Mouse (Mus musculus) liver (tissue): ENCODE data around the gene Kpna1.
"Not testable (repeated sequence)": the region's sequence is repeated elsewhere in the genome, so short reads cannot be mapped to it uniquely, and the experiment has no call there.

ENCODE experiments used
- DNase-seq: peaks from one replicate; pipeline ENCODE4 v3.0.0-alpha.2; 2020; ENCODE audit warnings: mixed read lengths

The Kpna1 gene

DNA sequence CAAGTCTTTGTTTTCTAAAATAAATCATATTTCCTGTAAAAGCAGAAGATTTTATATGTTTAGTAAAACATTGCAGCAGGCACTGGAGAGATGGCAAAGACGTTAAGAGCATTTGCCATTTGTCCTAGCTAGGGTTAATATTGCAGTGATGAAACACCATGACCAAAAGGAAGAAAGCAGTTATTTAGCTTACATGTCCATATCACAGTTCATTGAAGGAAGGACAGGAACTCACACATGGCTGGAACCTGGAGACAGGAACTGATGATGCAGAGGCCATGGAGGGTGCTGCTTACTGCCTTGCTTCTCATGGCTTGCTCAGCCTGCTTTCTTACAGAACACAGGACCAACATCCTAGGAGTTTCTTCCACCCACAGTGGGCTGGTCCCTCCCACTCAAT, 13.8 kb downstream of the Kpna1 start:
- no peak for DNase-seq

DNA sequence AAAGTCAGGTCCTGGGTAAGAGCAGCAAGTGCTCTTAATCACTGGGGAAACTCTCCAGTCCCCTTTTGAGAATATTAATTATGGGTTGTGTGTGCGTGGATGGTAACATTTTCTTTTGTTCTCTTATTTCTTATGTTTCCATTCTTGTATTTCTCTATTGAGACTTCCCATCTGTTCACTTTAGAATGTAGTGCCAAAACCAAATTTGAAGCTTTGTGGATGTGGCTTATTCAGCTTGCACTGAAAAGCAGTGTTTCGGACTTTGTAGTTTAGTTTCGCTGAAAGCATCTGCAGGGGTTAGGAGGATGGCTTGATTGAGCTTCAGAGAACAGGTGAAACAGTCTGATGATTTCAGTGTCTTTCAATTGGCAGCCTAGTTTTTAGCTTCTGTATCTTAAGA, 14.8 kb downstream of the Kpna1 start:
- DNase-seq = no peak

GRCm38 (mm10) chr16:35998852-35999251, 20.3 kb downstream of the Kpna1 start:
- not testable (repeated sequence) for DNase-seq

DNA sequence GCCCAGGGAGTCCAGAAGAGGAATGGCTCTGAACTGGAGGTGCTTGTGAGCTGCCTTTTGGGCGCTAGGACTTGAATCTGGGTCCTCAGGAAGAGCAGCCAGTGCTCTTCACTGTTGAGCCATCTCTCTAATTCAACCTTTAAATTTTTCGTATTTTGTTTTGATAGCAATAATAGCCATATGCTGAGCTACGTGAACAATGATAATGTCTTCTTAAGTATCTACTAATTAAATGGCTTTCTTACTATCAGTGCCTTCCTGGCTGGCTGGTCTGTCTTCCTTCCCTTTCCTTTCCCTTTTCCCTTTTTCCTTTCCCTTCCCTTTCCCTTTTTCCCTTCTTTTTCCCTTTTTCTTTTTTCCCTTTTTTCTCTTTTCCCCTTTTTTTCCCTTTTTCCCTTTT, 29.8 kb downstream of the Kpna1 start:
- no peak for DNase-seq

DNA sequence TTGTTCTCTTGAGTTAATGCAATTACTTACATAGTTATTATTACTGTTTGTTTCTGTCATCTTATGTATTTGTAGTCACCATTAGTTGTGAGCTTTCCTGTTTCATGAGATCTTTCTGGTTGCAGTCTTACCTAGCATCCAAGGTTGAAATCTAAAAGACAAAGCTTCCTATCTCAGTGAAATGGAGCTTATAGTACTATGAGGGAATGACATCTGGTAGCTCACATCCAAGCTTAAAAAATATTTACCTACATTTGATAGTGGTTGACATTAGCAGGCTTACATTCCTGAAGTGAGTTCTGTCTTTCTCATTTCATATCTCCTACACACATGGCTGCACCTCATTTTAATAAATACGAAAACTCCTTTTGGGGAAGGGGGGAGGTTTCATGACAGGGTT, 37.8 kb downstream of the Kpna1 start:
- DNase-seq = no peak

- DNase-seq = not testable (repeated sequence)
Observed at GRCm38 (mm10) chr16:36028120-36028519, 49.6 kb downstream of the Kpna1 start.

DNA sequence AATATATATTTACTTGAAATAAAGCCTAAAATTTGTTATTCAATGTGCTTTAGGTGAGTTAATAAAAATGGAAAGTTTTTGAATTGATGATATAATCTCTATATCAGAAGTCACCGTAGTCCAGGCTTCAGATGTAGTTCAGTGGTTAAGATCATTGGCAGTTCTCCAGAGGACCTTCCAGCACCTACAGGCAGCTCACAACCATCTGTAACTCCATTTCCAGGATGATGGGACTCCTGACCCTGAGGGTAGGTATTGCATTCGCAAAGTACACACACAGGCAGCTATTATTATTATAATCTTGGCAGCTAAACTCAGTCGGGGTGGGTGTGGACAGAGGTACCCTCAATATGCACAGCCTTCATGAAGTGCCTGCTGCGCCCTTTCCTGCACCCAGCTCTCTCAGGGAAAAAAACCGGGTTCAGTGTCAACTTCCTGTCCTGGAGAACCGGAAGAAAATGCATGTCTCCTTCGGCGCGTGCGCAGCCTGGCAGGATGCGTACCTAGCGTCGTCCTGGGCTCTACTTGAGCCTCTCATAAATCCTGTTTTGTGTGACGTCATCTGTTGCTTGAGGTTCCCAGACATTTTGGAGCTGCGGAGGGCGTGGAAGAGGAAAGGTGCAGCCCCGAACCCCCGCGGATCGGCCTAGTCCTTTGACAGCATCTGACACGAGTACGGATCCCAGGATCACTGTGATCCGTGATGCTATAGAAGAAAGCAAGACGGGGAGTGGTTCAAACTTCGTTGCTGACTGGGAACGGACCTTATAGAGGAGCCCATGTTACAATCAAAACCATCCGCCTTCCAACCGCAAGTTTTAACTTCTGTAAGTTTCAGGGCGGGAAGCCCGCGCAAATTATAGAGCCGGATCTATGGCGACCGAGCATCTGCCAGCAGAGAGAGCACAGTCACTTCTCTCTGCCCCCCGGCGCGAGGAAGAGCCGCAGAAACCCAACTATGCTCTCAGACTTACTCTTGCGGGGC, 62.4 kb downstream of the Kpna1 start, which contains the start of gene Wdr5b:
Wdr5b (plus strand) TSS at position 551 of the 985 bp plus-strand sequence.
- DNase-seq = peak; percentile 90

DNA sequence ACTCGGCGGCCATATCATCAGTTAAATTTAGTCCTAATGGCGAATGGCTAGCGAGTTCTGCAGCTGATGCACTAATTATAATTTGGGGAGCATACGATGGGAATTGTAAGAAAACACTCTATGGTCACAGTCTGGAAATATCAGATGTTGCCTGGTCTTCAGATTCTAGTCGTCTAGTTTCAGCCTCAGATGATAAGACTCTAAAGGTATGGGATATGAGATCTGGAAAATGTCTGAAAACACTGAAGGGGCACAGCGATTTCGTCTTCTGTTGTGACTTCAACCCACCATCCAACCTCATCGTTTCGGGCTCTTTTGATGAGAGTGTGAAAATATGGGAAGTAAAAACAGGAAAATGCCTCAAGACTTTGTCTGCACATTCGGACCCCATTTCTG, 63.1 kb downstream of the Kpna1 start:
- DNase-seq = no peak

- DNase-seq = no peak
Observed at GRCm38 (mm10) chr16:36043073-36043472, 64.5 kb downstream of the Kpna1 start.

GRCm38 (mm10) chr16:36043964-36044363, 65.4 kb downstream of the Kpna1 start:
- no peak for DNase-seq

GRCm38 (mm10) chr16:36047538-36047937, 69.0 kb downstream of the Kpna1 start:
- DNase-seq = no peak

GRCm38 (mm10) chr16:36051491-36051890, 72.9 kb downstream of the Kpna1 start:
- no peak for DNase-seq

DNA sequence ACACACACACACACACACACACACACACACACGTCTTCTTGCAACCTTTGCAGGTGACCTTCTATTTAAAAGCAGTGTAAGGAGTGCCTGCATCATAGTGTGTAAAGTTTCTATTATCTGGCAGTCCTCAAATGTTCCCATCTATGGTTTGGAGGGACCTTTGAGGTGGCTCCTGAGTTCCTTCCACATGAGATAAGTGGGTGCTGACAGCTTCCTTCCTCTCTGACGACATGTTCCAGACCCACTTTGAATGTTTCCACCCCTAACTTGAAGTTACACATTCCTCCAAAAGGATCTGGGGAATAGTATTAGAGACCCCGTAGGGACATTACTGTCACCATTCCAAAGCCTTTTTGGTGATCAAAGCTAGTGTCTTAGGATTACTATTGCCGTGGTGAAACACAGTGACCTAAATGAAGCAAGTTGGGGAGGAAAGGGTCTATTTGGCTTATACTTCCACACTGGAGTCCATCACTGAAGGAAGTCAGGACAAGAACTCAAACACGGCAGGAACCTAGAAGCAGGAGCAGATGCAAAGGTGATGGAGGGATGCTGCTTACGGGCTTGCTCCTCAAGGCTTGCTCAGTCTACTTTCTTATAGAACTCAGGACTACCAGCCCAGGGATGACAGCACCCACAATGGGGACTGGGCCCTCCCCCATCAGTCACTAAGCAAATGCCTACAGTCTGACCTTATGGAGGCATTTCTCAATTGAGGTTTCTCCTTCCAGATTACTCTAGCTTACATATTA, 75.2 kb downstream of the Kpna1 start:
- no peak for DNase-seq

DNA sequence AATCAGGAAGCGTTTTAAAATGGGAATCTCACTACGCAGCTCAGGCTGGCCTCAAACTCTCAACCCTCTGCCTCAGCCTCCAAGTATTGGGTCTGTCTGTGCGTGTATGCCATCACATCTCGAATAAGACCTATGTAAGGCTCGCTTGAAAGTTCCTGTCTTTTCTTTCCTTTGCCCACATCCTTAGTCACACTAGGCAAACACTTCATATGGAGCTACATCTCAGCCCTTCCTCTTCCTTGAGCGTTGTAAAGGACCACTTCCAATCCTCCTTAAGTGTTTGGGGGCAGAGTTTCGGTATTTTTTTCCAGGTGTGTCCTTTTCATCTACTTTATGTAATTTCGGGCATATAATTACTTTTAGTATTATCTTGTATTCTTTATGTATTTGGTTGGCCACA, 76.4 kb downstream of the Kpna1 start:
- no peak for DNase-seq

- no peak for DNase-seq
Observed at GRCm38 (mm10) chr16:36056416-36056815, 77.9 kb downstream of the Kpna1 start.

DNA sequence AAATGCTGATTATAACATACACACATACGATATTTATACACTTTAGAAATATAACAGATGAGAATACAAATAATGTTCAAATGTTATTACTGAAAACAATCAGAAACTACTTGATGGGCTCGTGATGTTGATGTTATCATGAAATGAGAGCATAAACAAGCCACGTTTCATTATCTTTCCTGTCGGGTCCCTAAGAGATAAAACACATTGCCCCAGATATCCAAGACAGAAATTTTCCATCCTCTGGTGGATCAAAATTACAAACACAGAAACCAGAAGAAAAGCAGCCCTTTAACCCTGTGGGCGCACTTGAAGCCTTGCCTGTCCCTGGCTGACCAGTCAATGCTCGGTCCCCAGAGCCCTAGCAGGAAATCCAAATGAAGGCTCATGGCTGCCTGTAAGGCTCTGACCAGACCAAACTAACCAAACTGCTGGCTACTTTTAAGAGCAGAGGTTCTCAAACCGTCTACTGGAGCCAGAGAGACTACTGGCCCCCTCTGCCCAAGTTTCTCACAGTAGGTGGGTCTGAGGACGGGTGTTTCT, 79.5 kb downstream of the Kpna1 start:
- no peak for DNase-seq

DNA sequence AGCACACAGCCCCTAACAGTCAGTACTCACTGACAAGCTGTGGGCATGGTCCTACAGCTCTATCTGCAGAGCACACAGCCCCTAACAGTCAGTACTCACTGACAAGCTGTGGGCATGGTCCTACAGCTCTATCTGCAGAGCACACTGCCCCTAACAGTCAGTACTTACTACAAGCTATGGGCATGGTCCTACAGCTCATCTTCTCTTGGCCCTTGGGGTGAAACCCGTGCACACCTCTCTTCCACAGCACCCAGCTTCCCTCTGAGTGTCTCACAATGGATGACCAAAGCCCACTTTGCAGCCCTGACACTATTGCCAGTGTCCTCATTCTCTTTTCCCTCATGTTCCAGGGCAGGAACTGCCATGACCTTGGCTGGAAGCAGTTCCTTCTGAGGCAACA, 84.0 kb downstream of the Kpna1 start:
- not testable (repeated sequence) for DNase-seq

DNA sequence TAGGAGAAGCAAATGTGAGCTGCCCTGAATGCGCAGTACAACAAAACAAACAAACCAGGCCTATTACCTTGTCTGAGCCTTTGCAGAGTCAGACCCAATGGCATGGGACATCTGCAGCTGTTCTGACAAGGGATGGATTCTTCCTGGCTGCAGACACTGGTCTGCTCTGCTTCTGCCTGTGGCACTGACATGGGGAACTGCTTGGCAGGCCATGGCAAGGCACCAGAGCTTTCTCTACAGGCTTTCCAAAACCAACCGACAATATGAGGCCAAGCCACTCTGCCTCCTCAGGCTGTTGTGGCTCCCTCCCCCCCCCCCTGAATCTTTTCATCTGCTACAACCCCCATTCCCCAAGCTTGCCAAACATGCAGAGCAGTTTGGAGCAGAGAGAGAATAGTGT, 84.8 kb downstream of the Kpna1 start:
- DNase-seq = no peak

GRCm38 (mm10) chr16:36064904-36065303, 86.4 kb downstream of the Kpna1 start:
- no peak for DNase-seq

GRCm38 (mm10) chr16:36067694-36068093, 89.1 kb downstream of the Kpna1 start:
- DNase-seq = no peak

- no peak for DNase-seq
Observed at GRCm38 (mm10) chr16:36068356-36068755, 89.8 kb downstream of the Kpna1 start.

GRCm38 (mm10) chr16:36069819-36070575, 91.4 kb downstream of the Kpna1 start:
- DNase-seq = no peak

GRCm38 (mm10) chr16:36071071-36071449, 92.5 kb downstream of the Kpna1 start:
- no peak for DNase-seq
